Mouse (Mus musculus) midbrain, postnatal 0 days (tissue): Measurements from ENCODE around the gene Msmp. TPM values are rescaled to one million over a fixed set of nuclear protein-coding genes. Genes with fewer than 3 reads are reported as not detected.

Experiments
- ATAC-seq: fragments of 200-750 bp; cut with Nextera tagmentation; 2 replicates; pipeline ENCODE4 v1.8.0; 2017; ENCODE audit warnings: moderate number of reproducible peaks, mild to moderate bottlenecking, moderate TSS enrichment, moderate library complexity; ENCODE audit not compliant: low FRiP score
- DNase-seq: peaks from one replicate; pipeline ENCODE4 v3.0.0-alpha.2; 2015; ENCODE audit warnings: low spot score
- H3K27ac ChIP-seq: fragments of 300-500 bp; sonication (generic); 2 replicates; pipeline ENCODE4 v1.5.1; 2014; ENCODE audit warnings: low read depth, mild to moderate bottlenecking, low read length, mixed read lengths
- H3K27me3 ChIP-seq: fragments of 300-500 bp; sonication (generic); 2 replicates; pipeline ENCODE4 v1.6.1; 2014; ENCODE audit warnings: low read length, control low read depth, mixed read lengths; ENCODE audit not compliant: insufficient read depth
- H3K36me3 ChIP-seq: fragments of 300-500 bp; sonication (generic); 2 replicates; pipeline ENCODE4 v1.6.1; 2014; ENCODE audit warnings: low read length, control low read depth, mixed read lengths; ENCODE audit not compliant: insufficient read depth
- H3K4me1 ChIP-seq: fragments of 300-500 bp; sonication (generic); 2 replicates; pipeline ENCODE4 v1.6.1; 2014; ENCODE audit warnings: mild to moderate bottlenecking, control low read depth, antibody characterized with exemption, low read length, mixed read lengths; ENCODE audit not compliant: insufficient read depth
- H3K4me2 ChIP-seq: fragments of 300-500 bp; sonication (generic); 2 replicates; pipeline ENCODE4 v1.6.1; 2014; ENCODE audit warnings: low read depth, mild to moderate bottlenecking, low read length, mixed read lengths; ENCODE audit not compliant: poor library complexity, severe bottlenecking
- H3K4me3 ChIP-seq: fragments of 300-500 bp; sonication (generic); 2 replicates; pipeline ENCODE4 v1.5.1; 2014; ENCODE audit warnings: low read depth, mild to moderate bottlenecking, low read length, moderate library complexity
- H3K9ac ChIP-seq: fragments of 300-500 bp; sonication (generic); replicated peaks from 2 replicates; pipeline ENCODE4 v1.6.1; 2014; ENCODE audit warnings: mild to moderate bottlenecking, low read length, moderate library complexity, mixed read lengths; ENCODE audit not compliant: poor library complexity, severe bottlenecking
- H3K9me3 ChIP-seq: fragments of 300-500 bp; sonication (generic); 2 replicates; pipeline ENCODE4 v1.6.1; 2016; ENCODE audit warnings: low read length, control low read depth
- CTCF ChIP-seq: IDR thresholded peaks from 2 replicates; pipeline ENCODE4 v1.5.1; 2016; ENCODE audit warnings: antibody characterized with exemption, mild to moderate bottlenecking
- WGBS: fragments of 180-500 bp; shearing (Covaris S2); extraction: QIAGEN DNeasy Blood & Tissue Kit; methylation state at CpG from one replicate; pipeline ENCODE4 v1.1.7; 2014; 5-methylcytosine and 5-hydroxymethylcytosine counted together
- polyA plus RNA-seq: library from polyadenylated mRNA; unstranded; fragments of >200 nt; fragmentation: Nextera tagmentation; extraction: Ambion mirVana; gene quantifications from 2 replicates; pipeline ENCODE4 v1.2.1, GENCODE M21; 2015
- total RNA-seq: library from RNA; depleted of rRNA; stranded (reverse); fragments of >200 nt; gene quantifications from 2 replicates; pipeline ENCODE4 v1.2.3, GENCODE M21; 2014; rRNA removed

Gene Msmp
- not detected in 2 replicates for total RNA-seq
- polyA plus RNA-seq: 1.4 and 2.5 TPM in 2 replicates

DNA sequence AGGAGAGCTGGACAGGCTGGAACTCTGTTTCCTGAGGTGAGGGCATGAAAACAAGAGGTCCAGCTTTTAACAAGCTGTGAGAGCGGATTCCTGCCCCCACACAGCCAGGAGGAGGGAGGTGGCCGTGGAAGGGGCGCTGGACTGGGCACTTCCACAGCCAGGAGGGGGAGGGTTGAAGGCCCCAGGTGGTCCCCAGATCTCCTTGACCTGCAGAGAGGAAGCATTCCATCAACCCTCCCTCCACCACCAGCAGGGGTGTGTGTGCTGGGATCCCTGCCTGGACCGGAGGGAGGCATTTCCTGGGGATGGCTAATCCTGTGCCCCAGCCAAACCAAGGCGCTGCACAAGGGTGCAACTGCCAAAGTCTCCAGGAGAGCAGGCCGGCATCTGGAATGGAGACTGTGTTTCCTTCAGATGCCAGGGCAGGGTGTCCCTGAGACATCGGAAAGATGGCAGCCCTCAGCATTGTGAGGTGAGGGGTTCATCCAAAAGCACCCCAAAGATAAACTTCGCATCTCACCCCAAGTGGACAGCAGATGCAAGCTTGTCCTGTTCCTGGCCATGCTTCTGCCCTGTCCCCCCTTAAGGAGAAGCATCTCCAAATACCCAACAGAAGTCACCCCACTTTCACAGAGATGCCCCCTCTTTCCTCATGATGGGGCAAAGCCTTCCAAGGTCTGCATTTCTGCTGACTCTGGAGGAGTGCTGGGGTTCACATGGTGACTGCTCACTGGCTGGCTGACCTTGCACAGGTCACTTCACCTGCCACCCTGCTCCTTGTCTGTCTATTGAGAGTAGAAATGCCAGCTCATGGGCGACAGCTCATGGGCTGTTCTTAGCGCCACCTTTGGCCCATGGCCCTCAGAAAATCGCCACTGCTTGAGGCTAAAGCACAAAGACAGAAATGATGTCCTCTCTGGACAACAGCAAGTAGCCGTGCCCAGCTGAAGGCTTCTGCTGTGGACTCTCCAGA, at the start of gene Msmp:
Gene Msmp, minus strand, starts transcription at position 51 of the 973 bp plus-strand sequence.
- H3K9ac ChIP-seq: no peak within 1 kb of the TSS
- no peak within 1 kb of the TSS for H3K4me2 ChIP-seq
- no peak for DNase-seq
- H3K9me3 ChIP-seq: no peaks in the 10 kb centered on the region
- peaks cover 3% of the 10 kb centered on the region; the same call in 1 of the 2 replicates for H3K4me1 ChIP-seq
- peaks cover 35% of the 10 kb centered on the region for H3K36me3 ChIP-seq
- 69% methylated on average over 12 of the region's 12 CpGs for WGBS
- H3K27ac ChIP-seq: no peak within 1 kb of the TSS
- no peak for ATAC-seq
- no peak for TF ChIP-seq CTCF
- H3K27me3 ChIP-seq: no peaks in the 10 kb centered on the region
- H3K4me3 ChIP-seq: no peak within 1 kb of the TSS

DNA sequence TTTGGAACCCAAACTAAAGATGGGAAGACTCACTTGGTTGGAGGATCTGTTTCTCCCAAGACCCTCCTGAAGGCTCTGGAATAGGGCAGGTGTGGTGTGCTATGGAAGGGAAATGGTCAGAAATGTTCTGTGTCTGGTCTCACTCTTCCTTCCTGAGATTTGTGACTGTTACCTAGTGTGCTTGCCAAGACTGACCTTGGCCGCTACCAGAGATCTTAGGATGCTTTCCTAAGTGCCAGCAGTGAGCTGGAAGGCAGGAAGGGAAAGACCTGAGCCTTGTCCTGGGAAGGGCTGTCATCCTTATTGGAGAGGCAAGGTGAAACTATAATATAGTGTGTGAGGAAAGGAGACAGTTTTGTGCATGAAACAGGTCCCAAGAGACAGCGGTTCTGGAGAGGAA, 49.4 kb upstream of the Msmp start:
- DNase-seq: no peak
- TF ChIP-seq CTCF: no peak
- no peak for ATAC-seq
- Histone ChIP-seq H3K4me2 (0 out of 2 replicates have a peak overlapping the region, but pooled peaks have one; percentile 1), H3K9ac (no peak overlapping the region), H3K4me1 (peaks cover 23% of the 10 kb centered on the region), H3K9me3 (no peaks in the 10 kb centered on the region), H3K36me3 (no peaks in the 10 kb centered on the region), H3K27ac (no peak overlapping the region), H3K4me3 (no peak overlapping the region), H3K27me3 (no peaks in the 10 kb centered on the region)
- 92% methylated on average over 2 of the region's 2 CpGs for WGBS

DNA sequence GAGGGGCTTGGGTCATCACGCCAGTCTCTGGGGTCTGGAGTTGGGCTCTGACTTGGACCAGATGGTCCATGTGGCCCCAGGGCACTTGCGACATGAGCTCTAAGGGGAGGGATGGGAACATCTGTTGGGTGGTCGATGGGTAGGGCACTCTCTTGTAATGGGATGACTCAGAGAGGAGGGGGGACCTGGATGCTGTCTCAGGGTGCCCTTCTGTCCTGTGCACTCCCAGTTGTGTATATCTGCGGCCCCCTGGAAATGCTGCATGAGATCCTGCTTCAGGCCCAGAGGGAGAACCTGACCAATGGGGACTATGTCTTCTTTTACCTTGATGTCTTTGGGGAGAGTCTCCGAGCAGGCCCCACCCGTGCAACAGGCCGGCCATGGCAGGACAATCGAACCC, 49.0 kb upstream of the Msmp start:
- WGBS: 79% methylated on average over 8 of the region's 8 CpGs

DNA sequence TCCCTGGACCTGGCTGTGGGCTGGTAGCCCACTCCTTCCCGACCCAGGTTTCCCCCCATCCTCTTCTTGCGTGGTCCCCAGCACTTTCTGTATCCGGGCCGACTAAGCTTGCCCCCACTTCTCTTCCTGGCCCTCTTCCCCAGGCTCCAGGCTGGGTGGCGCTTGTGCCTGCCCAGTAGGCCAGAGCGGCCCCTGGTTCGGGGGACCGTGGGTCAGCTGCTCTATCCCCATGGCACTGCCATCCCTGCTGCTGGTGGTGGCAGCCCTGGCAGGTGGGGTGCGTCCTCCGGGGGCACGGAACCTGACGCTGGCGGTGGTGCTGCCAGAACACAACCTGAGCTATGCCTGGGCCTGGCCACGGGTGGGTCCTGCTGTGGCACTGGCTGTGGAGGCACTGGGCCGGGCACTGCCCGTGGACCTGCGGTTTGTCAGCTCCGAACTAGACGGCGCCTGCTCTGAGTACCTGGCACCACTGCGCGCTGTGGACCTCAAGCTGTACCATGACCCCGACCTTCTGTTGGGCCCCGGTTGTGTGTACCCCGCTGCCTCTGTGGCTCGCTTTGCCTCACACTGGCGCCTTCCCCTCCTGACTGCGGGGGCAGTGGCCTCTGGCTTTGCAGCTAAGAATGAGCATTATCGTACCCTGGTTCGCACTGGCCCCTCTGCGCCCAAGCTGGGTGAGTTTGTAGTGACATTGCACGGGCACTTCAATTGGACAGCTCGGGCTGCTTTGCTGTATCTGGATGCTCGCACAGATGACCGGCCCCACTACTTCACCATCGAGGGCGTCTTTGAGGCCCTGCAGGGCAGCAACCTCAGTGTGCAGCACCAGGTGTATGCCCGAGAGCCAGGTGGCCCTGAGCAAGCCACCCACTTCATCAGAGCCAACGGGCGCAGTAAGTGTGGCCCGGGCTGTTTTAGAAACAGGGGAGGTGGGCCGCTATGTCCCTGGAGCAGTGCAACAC, 47.9 kb upstream of the Msmp start:
- H3K27ac ChIP-seq: peak overlapping the region; percentile 77
- peak overlapping the region; percentile 97 for H3K4me2 ChIP-seq
- peak; percentile 17 for ATAC-seq
- TF ChIP-seq CTCF: no peak
- no peaks in the 10 kb centered on the region for H3K27me3 ChIP-seq
- DNase-seq: no peak
- peak overlapping the region; percentile 57 for H3K4me3 ChIP-seq
- WGBS: 52% methylated on average over 42 of the region's 42 CpGs
- H3K9me3 ChIP-seq: no peaks in the 10 kb centered on the region
- no peaks in the 10 kb centered on the region for H3K36me3 ChIP-seq
- peaks cover 23% of the 10 kb centered on the region for H3K4me1 ChIP-seq
- peak overlapping the region; percentile 90 for H3K9ac ChIP-seq

More for the DNA sequence above, 49.0 kb upstream of the Msmp start:
- H3K4me3 ChIP-seq: no peak overlapping the region
- no peak overlapping the region for H3K9ac ChIP-seq
- no peak for TF ChIP-seq CTCF
- ATAC-seq: no peak
- no peaks in the 10 kb centered on the region for H3K9me3 ChIP-seq
- H3K27ac ChIP-seq: no peak overlapping the region
- peak overlapping the region; percentile 1; the same call in 1 of the 2 replicates for H3K4me2 ChIP-seq
- peaks cover 23% of the 10 kb centered on the region for H3K4me1 ChIP-seq
- no peak for DNase-seq
- no peaks in the 10 kb centered on the region for H3K27me3 ChIP-seq
- no peaks in the 10 kb centered on the region for H3K36me3 ChIP-seq

DNA sequence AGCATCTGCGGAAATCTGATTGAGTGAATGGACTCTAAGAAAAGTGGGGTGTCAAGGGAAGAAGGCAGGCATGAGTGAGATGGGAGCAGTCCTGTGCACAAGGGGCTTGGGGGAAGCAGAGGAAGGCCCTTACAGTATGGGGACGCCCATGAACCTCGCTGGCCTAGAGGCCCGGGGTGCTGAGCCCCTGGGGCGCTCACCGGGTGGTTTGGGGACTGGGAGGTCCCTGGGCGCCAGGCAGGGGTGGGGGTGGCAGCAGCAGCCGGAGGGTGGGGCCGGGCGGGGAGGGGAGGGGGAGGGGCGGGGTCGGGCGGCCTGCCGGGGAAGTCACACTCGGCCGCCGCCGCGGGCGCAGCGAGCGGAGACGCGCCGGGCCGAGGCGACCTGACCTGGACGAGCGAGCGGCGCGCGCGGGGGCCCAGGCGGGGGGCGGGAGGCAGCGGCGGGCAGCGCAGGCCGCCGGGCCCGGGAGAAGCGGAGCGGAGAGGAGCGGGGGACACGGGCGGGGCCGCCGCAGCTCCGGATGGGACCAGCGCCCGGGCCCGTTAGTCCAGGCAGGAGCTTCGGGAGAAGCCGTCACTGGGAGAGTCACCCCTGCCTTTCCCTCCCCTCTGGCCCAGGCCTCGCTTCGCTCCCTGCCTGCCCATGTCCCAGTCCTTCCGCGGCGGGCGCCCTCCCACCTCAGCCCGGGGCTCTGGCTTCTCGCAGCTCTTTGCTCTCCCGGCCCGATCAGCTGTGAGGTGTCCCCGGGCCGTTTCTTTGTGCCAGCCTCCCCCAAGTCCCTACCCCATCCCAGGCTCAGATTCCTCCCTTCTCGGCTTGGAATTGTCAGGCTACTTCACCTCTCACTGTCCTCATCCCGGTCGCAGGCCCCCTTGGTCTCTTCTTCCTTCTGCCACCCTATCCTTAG, 47.0 kb upstream of the Msmp start, which contains the start of gene Npr2:
Gene Npr2, plus strand, starts transcription at position 890 of the 910 bp plus-strand sequence.
- Histone ChIP-seq H3K4me2 (peak within 1 kb of the TSS; percentile 97), H3K27ac (peak within 1 kb of the TSS; percentile 77), H3K9me3 (no peaks in the 10 kb centered on the region), H3K4me1 (peaks cover 23% of the 10 kb centered on the region), H3K36me3 (no peaks in the 10 kb centered on the region), H3K27me3 (no peaks in the 10 kb centered on the region), H3K9ac (peak within 1 kb of the TSS; percentile 90), H3K4me3 (peak within 1 kb of the TSS; percentile 57)
- ATAC-seq (peak; percentile 35), DNase-seq (peak; percentile 31)
- WGBS: 2% methylated on average over 26 of the region's 70 CpGs
- TF ChIP-seq CTCF: no peak
